Mouse (Mus musculus) lung, adult 18-20 months (tissue): Measurements from ENCODE around the gene Nfyb.

Experiments used
- DNase-seq, 2 experiments: peaks; one replicate each; pipeline ENCODE4 v3.0.0; 2022; ENCODE audit warnings: mixed read lengths in 2 of 2

Gene Nfyb

DNA sequence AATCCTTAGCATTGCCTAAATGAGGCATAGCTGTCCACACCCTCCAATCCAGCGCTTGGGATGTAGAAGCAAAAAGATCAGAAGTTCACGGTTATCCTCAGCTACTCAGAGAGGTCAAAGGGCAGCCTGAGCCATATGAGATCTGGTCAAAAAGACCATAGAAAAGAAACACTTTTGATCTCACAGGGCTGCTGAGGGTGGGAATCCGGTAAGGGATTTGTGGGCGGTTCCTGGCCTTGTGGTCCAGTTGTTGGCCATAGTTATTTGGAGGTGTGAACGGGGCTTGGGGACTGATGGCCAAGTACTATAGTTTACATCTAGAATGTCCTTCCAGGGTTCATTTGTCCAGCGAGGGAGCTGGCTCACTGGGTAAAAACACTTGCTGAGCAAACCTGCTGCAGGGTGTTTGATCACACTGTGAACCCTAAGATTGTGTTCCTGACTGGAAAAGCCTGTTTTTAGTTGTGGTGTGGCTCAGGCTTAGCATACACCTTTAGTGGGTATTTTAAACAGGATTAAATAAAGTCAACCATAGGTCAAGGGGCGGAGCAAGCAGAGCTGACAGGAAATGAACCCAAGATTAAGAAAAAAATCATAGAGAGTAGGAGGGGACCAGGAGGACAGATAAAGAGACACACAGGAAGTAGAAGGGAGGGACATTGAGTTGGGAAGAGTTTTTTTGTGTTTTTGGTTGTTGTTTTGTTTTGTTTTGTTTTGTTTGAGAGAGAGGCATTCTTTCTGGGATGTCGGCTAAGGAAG lies 15.0 kb upstream of the Nfyb start:
- DNase-seq, result no peak

DNA sequence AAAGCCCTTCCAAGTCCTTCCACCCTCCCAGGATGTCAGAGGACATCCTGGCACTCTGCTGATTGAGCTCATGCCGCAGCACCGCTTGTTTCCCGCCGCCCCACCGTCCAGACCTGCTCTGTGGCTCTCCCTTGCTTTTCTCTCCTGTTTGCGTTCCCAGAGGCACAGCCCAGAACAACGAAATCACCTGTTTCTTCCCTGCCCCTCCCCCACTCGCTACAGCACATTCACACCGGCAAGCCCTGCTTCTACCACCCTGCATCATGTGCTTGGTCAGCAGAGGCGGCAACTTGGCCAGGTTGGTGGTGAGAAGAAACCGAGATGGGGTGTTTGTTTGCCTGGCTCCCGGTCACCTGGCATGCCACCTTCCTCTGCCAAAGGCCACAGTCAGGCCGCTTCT lies 13.9 kb upstream of the Nfyb start:
- peak; percentile 45 to 60 for DNase-seq

DNA sequence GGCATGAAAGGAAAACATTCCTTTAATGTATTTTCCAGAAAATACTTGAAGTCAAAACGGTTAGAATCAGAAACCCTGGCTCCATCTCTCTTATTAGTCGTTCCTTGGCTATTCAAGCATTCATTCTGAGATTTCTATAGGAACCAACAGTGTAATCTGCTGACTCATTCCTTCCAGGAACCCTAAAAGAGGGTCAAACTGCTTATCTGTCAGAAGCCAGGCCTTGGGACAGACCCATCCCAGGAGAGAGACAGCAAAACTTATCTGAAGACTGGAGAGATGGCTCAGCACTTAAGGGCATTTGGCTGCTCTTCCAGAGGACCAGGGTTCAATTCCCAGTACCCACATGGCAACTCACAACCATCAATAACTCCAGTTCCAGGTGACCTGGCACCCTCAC lies 13.1 kb upstream of the Nfyb start:
- DNase-seq, result no peak

DNA sequence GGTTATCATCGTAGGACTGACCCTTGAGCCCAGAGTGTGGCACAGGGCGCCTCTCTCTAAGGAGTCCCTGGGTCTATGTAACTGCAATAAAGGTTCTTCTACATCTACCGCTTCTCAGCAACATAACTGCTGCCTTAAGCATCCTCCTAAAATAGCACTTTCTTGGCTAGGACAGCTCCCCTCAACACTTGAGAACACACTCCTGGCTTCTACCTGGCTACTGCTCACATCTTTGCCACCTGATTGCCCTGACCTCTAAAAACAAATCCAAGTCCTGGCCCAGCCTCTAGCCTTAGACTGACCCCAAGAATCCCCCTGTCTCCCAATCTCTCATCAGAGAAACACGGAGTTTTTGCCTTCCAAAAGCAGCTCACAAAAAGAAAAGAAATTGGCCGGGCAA lies 10.9 kb upstream of the Nfyb start:
- no peak for DNase-seq

DNA sequence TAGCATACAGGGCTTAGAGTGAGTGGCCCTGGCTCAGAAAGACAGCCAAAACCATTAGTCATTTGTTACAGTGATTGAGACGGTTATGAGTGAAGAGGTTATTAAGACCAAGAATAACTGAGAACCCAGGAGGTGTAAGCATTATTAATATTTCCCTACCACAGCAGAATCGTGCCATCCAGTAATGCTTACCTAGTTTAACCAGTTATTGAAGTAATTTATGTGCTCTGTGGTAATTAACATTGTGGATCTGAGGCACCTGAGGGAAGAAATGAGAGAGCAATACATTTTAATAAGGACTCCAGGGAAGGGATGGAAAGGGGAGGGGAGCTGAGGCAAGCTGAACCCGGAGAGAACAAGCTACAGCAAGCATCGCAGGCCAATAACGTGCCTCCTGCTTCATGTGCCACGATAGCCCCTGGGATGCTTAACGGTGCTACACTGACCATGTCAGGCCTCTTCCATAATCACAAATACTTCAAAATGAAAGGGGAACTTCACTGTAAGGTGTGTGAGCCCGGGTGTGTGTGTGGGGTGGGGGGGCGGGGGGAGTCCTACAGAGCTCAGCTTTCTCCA lies 7.7 kb upstream of the Nfyb start:
- DNase-seq, result no peak

DNA sequence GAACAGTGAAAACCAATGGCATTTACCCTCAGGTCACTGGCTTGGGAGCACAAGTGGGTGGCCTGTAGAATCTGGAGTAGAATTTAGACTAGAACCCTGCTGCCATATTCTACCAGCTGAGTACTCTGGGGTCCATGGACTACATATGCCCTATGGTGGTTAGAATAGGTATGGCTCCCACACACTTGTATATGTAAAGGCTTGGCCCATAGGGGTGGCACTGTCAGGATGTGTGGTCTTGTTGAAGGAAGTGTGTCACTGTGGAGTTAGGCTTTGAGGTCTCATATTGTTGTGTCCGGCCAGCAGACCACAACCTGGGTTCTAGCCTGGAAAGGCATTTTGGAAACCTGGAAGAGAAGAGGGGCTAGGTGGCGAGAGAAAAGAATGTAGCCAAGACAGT lies 6.8 kb upstream of the Nfyb start:
- no peak for DNase-seq

DNA sequence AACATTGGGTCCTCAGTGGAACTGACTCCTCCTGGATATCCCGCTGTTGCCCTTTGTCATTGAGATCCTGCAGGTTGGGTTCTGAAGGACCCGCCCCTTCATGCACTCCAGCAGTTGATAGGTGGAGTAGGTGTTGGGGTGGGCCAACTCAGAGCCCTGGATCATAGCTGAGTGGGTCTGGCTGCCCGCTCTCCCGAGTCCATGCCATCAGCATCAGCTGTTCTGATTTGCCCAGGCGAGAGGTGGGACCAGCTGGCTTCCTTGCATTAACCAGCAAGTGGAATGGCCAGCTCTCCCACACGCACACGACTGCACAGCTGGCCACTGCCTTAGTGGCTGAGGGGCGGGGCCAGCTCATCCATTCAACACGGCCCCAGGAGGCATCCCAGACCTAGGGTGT lies 5.0 kb upstream of the Nfyb start:
- no peak for DNase-seq

DNA sequence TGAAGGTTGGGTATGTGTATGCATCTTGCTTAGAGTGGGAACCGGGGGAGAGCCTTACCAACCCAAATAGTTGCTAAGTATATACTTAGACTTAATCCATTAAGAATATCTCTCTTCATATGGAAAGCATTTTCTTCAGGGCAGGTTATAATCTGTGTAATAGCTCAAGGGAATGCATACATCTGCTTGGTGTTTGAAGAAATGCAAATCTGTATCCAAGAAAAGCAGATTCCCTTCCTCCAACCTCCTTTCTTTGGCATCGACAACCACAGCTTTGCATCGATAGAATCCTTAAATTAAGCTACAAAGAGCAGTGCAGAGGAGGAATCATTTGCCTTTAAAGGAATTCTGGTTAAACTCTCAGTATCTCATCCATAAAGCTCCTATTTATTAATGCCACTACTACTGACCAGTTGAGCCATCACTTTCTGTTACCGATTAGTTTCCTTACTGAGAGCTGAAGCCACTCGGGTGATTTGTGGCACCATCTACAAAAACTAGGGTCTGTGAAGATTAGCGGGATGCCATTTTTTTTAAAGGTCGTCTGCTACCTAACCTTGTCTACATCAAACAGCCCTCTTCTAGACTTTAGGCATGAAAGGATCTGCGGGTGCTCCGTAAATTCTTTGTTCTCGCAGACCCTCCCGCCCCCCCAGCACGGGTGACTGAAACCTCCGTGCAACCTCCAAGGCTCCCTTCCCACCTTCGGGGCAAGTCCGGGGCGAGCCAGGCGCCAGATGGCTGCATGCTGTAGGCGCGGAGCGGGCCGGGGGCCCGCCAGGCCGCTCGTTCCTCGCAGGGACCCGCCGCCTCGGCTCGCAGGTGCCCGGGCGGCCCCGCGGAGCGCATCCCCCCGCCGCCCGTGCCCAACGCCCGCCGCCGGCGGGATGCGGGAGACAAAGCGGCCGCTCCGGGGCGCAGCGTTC lies 925 bp downstream of the Nfyb start:
- peak in 1 of 2 experiments; percentile 18 for DNase-seq

DNA sequence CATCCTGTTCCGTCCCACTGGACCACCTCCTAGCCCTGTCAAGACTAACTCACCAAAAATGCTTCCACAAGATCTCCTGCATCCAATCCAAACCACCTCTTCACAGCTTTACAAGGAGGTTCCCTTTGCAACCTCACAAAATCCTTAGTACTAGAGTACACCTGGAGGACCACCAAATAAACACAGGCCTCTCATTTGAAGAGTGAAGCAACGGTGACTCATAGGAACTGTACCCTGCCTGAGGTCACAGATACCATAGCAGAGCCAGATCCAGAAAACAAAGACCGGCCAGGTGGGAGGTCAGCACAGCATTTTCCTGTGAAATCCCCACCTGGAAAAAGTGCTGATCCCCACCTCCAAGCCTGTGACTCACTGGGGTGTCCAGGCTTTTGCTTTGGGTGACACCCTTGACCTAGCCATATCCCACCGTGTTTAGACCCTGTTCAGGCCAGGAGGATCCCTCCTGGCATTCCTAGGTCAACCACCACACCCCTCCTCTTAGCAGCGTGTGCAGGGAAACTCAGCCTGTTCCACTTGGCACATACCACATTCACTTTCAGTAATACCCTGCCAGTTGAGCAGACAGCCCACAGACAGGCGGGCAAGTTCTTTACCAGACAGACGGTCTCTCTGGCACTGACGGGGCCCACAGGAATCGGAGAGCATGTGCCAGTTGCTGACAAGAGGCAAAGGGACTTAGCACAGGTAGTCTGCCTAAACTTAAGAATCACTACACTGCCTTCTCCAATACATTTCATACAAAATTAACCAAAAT lies 2.7 kb downstream of the Nfyb start:
- peak in 1 of 2 experiments; percentile 24 for DNase-seq

DNA sequence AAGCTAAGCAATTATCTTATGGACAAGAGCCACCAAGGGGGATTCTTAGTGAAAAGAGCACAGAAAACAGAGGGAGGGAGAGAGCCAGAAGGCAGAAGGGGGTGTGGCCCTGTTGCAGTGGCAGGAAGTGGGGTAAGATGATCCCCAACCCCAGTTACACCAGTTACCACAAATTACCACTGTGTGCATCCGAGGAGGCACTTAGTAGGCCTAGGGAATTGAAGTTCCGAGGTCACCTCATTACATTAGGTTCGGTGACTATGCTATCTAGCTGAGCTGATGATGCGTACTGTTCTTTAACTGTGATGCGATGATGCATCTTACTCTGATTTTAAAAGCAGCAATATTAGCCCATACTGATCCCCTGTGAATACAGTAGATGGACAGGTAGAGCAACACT lies 4.2 kb downstream of the Nfyb start:
- DNase-seq, result no peak

DNA sequence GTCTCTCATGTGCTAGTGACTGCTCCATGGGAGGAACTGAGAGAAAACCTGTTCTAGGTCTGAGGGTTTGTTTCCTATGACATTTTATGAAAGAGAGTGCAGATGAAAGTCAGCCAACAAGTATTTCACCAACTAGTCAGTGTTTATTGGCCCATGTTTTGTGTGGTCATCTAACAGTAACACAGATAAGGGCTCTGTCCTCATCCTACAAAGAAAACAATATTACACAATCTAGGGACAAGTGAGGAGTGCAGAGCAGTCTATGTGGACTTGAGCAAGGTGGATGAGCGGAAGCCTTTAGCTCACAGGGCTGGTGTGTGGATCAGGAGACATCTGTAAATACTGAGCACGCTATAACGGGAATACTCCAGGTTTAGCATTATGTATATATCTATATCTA lies 5.1 kb downstream of the Nfyb start:
- no peak for DNase-seq

DNA sequence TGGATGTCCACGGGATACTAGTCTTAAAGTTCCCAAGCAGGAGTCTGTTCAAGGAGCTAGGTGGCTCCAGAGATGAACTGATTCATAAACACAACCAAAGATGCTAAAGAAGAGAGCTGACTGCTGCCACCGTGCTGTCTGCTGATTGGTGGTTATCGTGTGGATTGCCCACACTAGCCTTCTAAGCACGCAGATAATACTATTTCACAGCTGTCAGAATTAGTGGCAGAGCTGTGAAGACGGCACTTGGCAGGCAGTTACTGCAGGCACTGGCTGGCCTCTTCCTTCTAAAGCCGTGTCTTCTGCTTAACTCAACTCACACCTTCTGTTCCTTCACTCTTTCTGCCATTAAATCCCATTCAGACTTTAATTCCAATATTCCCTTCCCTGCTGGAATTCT lies 5.6 kb downstream of the Nfyb start:
- no peak for DNase-seq

DNA sequence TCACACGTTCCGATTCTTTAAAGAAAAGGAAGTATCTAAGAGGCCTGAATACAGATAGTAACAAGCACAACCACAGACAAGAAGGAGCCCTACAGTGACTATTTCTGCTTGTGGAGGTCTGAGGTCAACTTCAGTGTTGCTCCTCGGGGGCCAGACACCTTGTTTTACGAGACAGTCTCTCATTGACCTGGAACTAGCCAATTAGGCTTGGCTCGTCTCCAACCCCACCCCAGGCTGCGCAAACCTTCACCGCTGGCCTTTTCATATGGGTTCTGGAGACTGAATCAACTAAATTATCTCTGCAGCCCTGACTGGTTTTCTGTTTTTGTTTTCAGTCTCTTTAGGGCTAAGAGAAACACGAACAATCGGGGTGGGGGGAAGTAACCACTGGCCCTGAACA lies 6.6 kb downstream of the Nfyb start:
- no peak for DNase-seq

DNA sequence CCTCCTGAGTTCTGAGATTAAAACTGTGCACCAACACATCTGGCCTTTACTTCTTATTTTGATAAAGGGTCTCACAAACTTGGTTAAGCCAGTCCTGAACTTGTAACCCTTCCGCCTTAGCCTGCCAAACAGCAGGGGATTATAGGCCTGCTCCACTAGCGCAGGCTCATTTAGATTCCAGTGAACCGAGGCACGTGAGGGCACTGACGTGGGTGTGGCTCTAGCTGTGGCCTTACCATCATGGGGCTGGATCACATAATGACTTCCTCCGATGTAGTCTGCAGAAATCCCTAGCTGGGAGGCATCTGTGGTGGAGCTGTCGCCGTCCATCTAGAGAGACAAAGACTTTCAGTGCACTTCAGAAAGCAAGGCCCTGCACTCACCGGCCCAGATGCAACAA lies 7.5 kb downstream of the Nfyb start:
- DNase-seq, result no peak

DNA sequence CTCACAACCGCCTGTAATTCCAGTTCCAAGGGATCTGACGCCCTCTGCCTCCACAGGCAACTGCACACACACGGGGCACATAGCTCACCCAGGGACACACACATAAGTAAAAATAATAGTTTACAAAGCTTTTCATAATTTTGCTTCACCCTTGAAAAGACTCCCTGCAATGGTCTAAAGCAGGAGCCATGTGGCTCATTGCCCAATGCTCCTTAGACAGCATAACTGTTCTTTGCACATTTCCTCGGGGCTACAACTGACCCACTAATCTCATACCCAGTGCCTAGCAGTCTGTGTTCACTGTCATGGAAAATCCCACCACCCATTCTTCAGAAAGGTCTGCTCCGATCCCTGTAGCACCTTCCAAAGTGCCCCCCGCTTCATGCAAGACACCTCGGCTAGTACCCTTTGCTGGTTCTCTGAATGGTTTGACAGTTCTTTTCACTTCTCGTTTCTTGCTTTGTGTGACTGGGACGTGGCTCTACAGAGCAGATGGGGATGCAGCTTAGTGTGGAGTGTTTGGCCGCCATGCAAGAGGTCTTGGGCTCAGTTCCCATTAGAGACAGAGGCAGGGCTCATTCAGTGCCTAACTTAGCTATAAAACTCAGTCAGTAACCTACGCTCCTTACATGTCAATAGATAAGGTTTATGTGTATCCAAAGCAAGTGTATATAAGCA lies 8.6 kb downstream of the Nfyb start:
- DNase-seq, result no peak

DNA sequence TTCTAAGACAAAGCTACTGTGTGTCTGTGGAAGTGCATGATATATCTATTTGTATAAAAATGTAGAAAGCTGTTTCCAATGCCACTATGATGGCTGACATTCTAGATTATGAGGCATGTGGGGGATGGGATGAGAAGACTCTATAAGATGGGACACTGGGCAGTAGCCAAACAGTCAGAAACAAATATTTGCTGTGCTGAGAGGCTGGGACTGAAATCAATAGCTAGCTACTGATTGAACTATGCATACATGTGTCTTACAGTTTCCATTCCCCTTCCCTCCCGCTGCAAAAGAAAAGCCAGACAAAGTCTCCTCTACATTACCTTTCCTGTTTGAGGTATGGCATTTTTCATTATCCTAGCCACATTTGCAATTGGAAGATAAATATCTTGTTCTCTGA lies 9.3 kb downstream of the Nfyb start:
- DNase-seq, result no peak

DNA sequence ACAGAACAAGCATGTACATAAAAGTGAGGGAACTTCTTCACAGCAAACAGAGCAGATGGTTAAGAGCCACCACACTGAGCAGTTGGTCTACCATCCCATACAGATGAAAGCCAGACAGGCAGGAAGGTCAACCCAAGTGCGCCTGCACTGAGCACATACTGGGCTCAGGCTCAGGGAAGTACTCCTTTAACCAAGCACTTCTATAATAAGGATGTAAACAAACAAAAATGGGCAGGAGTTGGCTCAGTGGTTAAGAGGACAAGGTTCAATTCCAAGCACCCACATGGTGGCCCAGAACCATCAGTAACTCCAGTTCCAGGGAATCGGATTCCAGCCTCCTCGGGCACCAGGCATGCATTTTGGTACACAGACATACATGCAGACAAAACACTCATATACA lies 11.0 kb downstream of the Nfyb start:
- no peak for DNase-seq

DNA sequence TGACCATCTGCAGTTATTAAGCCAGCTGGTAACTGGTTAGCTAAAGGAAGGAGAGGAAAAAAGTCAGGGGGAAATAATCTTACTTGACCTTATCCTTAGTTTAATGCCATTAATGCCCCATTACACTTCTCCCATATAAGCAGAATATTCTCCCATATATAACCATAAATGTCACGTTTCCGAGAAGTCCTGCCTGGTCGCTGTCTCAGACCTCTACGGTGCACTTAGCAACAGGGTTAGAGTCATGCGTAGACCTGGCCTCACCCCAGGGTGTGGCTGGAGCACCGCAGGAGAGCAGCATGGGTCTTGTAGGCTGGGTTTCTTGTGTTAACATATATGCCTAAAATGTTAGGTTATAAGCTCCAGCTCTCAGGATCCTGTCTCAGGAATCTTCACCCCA lies 13.2 kb downstream of the Nfyb start:
- no peak for DNase-seq

DNA sequence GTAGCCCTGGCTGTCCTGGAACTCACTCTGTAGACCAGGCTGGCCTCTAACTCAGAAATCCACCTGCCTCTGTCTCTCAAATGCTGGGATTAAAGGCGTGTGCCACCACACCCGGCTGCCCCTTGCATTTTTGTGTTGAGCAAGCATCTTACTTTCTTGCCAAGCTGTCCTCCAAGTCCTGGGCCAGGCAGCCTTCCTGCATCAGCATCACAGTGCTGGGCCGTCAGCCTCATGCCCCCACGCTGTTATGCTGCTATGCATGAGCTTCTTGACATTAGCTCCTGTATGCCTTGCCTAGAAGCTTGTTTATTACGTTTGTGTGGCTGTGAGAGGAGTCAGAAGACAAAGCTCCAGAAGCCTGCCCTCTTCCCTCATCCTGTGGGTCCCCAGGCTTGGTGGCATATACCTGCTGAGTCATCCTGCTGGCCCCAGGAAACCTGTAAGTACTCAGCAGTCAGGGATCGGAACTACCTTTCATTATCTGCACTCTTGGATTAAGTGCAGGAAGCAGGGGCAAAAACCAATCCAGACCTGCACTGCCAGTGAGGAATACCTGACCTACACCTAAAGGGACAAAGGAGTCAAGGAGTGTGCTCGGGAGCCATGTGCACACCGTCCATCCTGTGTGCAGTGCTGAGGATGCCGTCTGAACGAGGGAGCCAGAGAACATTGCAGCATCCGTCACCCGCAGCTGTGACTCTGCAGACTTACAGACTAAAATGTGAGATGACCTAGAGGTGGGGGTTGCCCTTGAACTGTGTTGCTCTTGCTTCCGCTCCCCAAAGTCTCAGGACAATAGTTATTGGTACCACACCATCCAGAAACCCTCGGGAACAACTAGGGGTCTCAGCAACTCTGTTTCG lies 16.7 kb downstream of the Nfyb start:
- no peak for DNase-seq

DNA sequence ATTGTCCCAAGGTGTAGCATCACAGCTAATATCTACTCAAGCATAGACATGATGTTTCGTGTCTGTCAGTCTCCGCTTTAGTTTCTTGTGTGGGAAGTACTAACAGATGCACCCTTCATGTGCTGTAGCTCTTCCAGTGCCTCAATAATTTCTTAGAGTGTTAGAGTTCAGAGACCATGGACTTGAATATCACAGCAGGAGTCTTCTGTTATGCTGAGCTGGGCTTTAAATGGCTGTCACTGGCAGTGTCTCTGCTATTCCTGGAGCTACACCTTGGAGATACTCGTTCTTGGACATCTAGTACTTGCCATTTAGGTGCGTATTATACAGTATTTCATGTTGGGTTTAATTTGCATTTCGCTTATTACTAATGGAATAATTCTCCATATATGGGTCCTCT lies 18.6 kb downstream of the Nfyb start:
- DNase-seq, result no peak

DNA sequence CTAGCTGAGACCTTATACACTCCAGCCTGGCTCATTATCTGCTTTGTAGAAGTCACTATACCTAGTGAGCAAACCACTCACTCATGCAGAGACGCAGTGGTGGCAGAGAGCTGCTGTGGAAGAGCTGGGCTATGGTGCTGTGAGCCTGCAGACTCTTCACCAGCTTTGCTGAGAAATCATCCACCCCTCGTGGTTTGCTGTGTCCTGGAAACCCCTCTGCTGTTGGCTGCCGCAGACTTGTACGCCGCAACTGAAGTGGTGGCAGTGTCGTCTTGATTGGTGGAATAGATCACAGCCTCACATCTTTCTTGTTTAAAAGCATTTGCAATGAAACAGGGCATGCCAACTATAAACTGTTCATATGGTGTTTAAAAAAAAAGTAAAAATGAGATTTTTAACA lies 19.6 kb downstream of the Nfyb start:
- DNase-seq, result no peak

DNA sequence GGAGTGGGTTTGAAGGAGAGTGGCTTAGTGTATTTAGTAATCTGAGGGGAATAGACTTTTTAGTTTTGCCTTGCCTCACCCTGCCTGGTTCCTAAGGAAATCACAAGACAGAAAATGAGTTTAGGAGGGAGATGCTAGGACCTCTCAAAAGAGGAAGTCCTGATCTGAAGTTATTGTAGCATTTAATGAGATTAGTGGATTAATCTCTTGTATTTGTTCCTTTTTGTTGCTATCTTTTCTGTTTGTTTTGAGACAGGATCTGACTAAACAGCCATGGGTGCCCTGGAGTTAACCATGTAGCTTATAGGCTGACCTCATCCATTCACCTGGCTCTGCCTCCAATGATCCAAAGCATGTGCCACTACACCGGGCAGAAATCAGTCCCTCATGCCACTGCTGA lies 21.4 kb downstream of the Nfyb start:
- no peak for DNase-seq
